Mouse (Mus musculus) C2C12 (cell line): ENCODE measurements around the gene Olfr545. TPM values are rescaled to one million over a fixed set of nuclear protein-coding genes. Genes with fewer than 3 reads are reported as not detected.

ENCODE experiments used
- H3K27me3 ChIP-seq: one replicate; pipeline ENCODE4 v1.6.1; 2011; ENCODE audit not compliant: control insufficient read depth, insufficient read depth, insufficient read length
- H3K36me3 ChIP-seq: one replicate; pipeline ENCODE4 v1.6.1; 2011; ENCODE audit not compliant: control insufficient read depth, insufficient read depth
- H3K4me3 ChIP-seq: one replicate; pipeline ENCODE4 v1.5.1; 2011; ENCODE audit warnings: mild to moderate bottlenecking, control low read depth; ENCODE audit not compliant: poor library complexity, insufficient read depth, severe bottlenecking
- H3K79me2 ChIP-seq: one replicate; pipeline ENCODE4 v1.6.1; 2011; ENCODE audit not compliant: control insufficient read depth, insufficient read depth
- H3K79me3 ChIP-seq: one replicate; pipeline ENCODE4 v1.6.1; 2011; ENCODE audit warnings: low read depth, control low read depth
- H3ac ChIP-seq: one replicate; pipeline ENCODE3; 2011; ENCODE audit warnings: low read depth; ENCODE audit not compliant: control insufficient read depth, insufficient read length
- CEBPB ChIP-seq: IDR thresholded peaks from one replicate; pipeline ENCODE4 v1.6.1; 2011; ENCODE audit warnings: low read depth, mild to moderate bottlenecking, control low read depth, moderate library complexity
- CTCF ChIP-seq: IDR thresholded peaks from one replicate; pipeline ENCODE4 v1.5.1; 2011; ENCODE audit not compliant: control insufficient read depth, insufficient read depth, insufficient read length
- FOSL1 ChIP-seq: IDR thresholded peaks from one replicate; pipeline ENCODE4 v1.8.0; 2011; ENCODE audit warnings: mild to moderate bottlenecking, low read length; ENCODE audit not compliant: poor library complexity, insufficient read depth, severe bottlenecking
- MAX ChIP-seq: IDR thresholded peaks from one replicate; pipeline ENCODE4 v1.6.1; 2011; ENCODE audit warnings: mild to moderate bottlenecking, control low read depth
- MYOD1 ChIP-seq: IDR thresholded peaks from one replicate; pipeline ENCODE4 v1.6.1; 2011; ENCODE audit warnings: low read depth; ENCODE audit not compliant: control insufficient read depth, insufficient read length
- MYOG ChIP-seq: IDR thresholded peaks from one replicate; pipeline ENCODE4 v1.6.1; 2011; ENCODE audit not compliant: control insufficient read depth, insufficient read length; ENCODE audit errors: extremely low read depth
- USF1 ChIP-seq: IDR thresholded peaks from one replicate; pipeline ENCODE4 v1.6.1; 2011; ENCODE audit warnings: low read depth, mild to moderate bottlenecking, control low read depth, moderate library complexity
- polyA plus RNA-seq: library from polyadenylated mRNA; unstranded; fragments of >200 nt; fragmentation: generic; extraction: Trizol; gene quantifications from one replicate; pipeline ENCODE4 v1.2.1, GENCODE M21; 2012; ENCODE audit warnings: missing spikeins

The Olfr545 gene
- polyA plus RNA-seq, 1 experiment = not detected

DNA sequence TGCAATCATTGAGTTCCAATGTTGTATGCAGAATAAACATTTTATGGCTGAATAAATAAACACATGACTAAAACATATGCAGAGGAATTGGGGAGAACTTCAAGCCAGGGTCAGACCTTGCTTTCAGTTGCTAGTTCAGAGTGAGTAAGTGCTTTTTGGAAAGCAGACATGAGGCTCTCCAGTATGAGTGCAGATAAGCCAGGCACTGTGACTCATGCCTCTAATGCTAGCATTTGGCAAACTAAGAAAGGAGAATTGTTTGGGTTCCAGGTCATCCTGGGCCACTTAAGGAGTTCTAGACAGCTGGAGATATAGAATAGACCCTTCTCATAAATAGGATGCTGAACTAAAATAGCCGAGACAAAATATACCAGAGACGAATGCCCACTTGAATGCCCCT is 15.7 kb downstream of the Olfr545 start:
- no peaks in the 10 kb centered on the region for H3K79me2 ChIP-seq
- H3ac ChIP-seq = no peak overlapping the region
- H3K79me3 ChIP-seq = no peaks in the 10 kb centered on the region
- H3K27me3 ChIP-seq = no peaks in the 10 kb centered on the region
- no peak overlapping the region for H3K4me3 ChIP-seq
- no peaks in the 10 kb centered on the region for H3K36me3 ChIP-seq
- TF ChIP-seq MAX (no peak), USF1 (no peak), FOSL1 (no peak), CTCF (no peak), MYOG (no peak), MYOD1 (no peak), CEBPB (no peak)

DNA sequence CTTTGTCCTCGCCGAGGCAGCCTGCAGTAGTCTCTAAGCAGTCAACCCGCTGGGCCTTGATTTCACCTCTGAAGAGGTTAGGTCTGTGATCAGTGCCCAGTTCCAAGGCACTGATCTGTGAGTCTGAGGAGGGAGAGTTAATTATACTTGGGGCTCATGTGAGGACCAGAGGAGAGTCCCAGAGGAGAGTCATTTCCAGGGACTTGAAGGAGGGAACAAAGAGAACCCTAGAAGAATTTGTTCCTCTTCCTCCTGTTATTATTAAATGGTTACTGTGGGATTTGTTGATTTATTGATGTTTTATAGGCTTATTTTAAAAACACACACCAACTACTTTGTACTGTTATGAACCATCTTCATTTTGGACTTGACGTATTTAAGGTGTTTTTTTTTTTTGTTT is 17.8 kb downstream of the Olfr545 start, which contains the start of gene Olfr543:
Gene Olfr543 (minus strand): TSS at position 101 of the 400 bp plus-strand sequence.
- Histone ChIP-seq H3K36me3 (no peaks in the 10 kb centered on the region), H3K4me3 (no peak within 1 kb of the TSS), H3ac (no peak within 1 kb of the TSS), H3K27me3 (no peaks in the 10 kb centered on the region), H3K79me3 (no peaks in the 10 kb centered on the region), H3K79me2 (no peaks in the 10 kb centered on the region)
- TF ChIP-seq FOSL1 (no peak), CEBPB (no peak), MAX (no peak), CTCF (no peak), MYOG (no peak), MYOD1 (no peak), USF1 (no peak)

DNA sequence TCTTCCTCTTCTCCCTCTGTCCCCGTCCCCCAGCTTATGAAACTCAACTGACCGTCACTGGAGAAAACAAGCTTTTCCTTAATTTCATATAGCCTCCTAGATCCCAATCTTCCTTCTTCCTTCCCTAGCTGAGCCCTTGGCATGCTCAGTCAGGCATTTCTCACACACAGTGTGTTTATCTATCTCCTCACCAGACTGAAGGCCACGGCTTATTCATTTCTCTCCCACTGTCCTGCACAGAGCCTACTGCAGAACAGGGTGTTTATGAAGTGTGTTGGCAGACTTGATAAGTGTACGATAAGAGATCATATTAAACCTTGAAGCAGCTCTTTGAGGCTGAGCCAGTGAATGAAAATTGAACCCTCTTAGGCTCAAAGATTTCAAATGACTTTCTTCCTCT is 18.6 kb downstream of the Olfr545 start:
- Histone ChIP-seq H3ac (no peak overlapping the region), H3K79me2 (no peaks in the 10 kb centered on the region), H3K36me3 (no peaks in the 10 kb centered on the region), H3K4me3 (no peak overlapping the region), H3K79me3 (no peaks in the 10 kb centered on the region), H3K27me3 (no peaks in the 10 kb centered on the region)
- TF ChIP-seq MAX = no peak
- TF ChIP-seq CTCF = no peak
- TF ChIP-seq MYOD1 = no peak
- no peak for TF ChIP-seq USF1
- TF ChIP-seq MYOG = no peak
- TF ChIP-seq FOSL1 = no peak
- no peak for TF ChIP-seq CEBPB

- Histone ChIP-seq H3K36me3 (no peaks in the 10 kb centered on the region), H3K79me2 (no peaks in the 10 kb centered on the region), H3ac (no peak overlapping the region), H3K79me3 (no peaks in the 10 kb centered on the region), H3K27me3 (no peaks in the 10 kb centered on the region), H3K4me3 (no peak overlapping the region)
- no peak for TF ChIP-seq USF1
- no peak for TF ChIP-seq MYOD1
- no peak for TF ChIP-seq MYOG
- no peak for TF ChIP-seq FOSL1
Observed at GRCm38 (mm10) chr7:102479368-102480078, 19.9 kb downstream of the Olfr545 start.

- no peaks in the 10 kb centered on the region for H3K79me3 ChIP-seq
- TF ChIP-seq FOSL1 = no peak
- no peak for TF ChIP-seq MAX
- no peak for TF ChIP-seq CEBPB
- TF ChIP-seq CTCF = no peak
- no peak for TF ChIP-seq MYOD1
- TF ChIP-seq USF1 = no peak
- no peak for TF ChIP-seq MYOG
- H3K27me3 ChIP-seq = no peaks in the 10 kb centered on the region
- H3K79me2 ChIP-seq = no peaks in the 10 kb centered on the region
- no peaks in the 10 kb centered on the region for H3K36me3 ChIP-seq
- no peak overlapping the region for H3ac ChIP-seq
- no peak overlapping the region for H3K4me3 ChIP-seq
Observed at GRCm38 (mm10) chr7:102478926-102479325, 20.4 kb downstream of the Olfr545 start.

DNA sequence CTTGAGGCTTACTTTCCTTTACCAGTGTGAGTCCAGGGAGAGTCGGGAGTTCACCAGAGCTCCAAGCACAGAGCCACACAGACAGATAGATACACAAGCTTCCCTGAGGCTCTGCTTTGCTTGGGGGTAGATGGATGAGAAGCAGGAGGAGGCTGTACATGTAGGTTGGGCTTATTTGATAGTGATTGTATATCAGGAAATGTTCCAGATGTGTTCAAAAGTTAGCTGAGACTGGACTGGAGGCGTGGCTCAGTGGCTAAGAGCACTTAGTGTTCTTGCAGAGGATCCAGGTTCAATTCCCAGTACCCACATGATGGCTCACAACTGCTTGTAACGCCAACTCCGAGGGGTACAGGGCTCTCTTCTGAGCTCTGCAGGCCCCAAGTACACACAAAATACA is 20.9 kb downstream of the Olfr545 start:
- no peaks in the 10 kb centered on the region for H3K27me3 ChIP-seq
- H3K36me3 ChIP-seq = no peaks in the 10 kb centered on the region
- H3ac ChIP-seq = no peak overlapping the region
- no peaks in the 10 kb centered on the region for H3K79me2 ChIP-seq
- no peaks in the 10 kb centered on the region for H3K79me3 ChIP-seq
- H3K4me3 ChIP-seq = no peak overlapping the region
- no peak for TF ChIP-seq MYOD1
- TF ChIP-seq CTCF = no peak
- no peak for TF ChIP-seq USF1
- no peak for TF ChIP-seq MYOG
- no peak for TF ChIP-seq MAX
- no peak for TF ChIP-seq CEBPB
- no peak for TF ChIP-seq FOSL1
